Mouse (Mus musculus) liver, adult (tissue): Measurements from ENCODE around the gene Nos1.

Source experiments
- GATA4 ChIP-seq: IDR thresholded peaks from 2 replicates; pipeline ENCODE4 v1.6.1; 2014; ENCODE audit warnings: mild to moderate bottlenecking, low read length; ENCODE audit not compliant: insufficient replicate concordance

The Nos1 gene

DNA sequence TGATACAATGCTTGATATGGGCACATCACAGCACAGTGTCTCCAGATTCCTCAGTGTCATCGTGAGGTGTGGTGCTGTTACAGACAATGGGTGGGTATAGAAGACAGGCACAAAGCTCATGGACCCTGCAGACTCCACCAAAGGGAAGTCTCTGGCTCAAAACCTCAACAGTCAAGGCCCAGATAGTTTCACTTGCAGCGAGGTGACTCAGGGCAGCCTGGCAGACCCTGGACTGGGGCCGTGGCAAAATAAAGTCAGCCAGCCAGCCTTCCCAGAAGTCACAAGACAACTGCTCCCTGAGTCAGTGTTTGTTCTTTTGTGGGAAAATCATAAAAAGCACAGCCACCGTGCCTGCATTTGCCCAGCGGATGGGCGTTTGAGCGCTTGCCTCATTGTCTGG lies 93.4 kb downstream of the Nos1 start:
- no peak for TF ChIP-seq GATA4

DNA sequence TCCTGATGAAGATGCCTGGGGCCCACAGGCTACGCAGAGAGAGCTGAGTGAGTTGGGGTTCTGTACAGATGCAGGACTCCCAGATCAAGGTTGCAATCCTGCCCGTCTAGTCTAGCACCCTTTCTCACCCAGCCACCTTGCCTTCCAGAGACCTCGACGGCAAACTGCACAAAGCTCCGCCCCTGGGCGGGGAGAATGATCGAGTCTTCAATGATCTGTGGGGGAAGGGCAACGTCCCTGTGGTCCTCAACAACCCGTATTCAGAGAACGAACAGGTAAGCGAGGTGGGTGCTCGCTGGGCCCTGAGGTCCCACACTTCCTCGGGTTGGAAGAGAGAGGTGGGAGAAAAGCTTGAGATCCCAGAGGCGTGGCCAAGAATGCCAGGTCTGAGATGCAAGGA lies 98.3 kb downstream of the Nos1 start:
- TF ChIP-seq GATA4 = no peak

DNA sequence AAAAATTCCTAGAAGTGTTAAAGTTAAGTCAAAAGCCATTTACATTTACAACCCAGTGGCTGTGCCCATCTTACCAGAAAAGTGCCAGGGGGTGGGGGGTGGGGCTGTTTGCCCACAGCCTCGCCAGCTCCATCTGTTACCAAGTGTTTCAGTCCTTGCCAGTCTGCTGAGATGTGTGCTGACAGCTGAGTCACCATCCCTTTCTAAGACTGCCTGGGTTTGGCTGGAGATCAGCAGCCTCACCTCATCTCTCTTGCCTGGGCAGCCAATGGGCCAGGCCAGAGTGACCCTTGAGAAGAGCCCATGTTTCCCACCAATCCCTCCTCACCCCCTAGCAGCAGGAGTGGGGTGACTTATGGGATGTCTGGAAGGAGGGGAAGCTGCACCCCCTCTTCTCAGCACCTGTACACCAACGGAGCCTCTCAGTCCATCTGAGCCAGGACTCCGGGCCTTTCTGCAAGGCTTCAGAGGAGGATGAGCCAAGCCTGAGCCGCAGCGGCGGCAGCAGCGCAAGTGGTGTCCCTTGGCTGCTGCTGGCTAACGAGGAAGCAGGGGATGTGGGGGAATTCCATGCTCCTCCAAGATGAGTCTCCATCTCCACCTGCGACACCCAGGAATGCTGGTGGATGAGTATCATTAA lies 100.2 kb downstream of the Nos1 start:
- TF ChIP-seq GATA4 = no peak

DNA sequence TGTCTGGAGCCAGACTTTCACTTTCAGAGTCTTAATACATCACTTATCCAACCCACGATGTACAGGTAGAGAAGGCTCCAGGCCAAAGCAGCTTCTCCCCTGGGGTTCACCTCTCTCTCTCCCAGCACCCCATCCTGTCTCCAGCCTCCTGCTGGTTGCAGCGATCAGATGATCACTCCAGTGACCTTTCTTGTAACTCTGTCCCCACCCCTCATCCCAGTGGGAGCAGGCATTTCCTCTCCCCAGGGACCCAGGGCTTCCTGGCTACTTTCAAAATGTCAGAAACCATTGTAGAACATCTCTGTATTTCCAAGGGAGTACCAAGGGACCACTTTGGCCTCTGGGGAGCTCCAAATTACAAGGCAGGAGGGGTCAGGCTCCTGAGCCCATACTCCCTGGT lies 104.2 kb downstream of the Nos1 start:
- TF ChIP-seq GATA4 = no peak

DNA sequence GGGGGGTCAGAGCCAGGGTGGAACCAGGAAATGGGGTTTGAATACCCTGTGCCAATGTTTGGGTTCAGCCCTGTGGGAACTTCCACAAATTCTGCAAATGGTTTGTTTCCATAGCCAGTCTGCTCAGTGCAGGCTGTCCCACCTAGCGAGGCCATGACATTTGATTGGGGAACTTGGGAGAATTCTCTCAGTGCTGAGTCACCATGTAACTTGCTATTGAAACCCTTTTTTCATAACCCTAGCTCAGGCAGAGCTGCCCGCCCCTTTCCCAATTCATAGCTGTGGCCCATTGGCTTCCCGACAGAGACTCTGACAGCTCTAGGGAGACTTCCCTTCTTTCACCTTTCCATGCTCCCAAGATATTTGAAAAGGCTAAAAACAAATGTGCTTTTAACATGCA lies 107.3 kb downstream of the Nos1 start:
- no peak for TF ChIP-seq GATA4

DNA sequence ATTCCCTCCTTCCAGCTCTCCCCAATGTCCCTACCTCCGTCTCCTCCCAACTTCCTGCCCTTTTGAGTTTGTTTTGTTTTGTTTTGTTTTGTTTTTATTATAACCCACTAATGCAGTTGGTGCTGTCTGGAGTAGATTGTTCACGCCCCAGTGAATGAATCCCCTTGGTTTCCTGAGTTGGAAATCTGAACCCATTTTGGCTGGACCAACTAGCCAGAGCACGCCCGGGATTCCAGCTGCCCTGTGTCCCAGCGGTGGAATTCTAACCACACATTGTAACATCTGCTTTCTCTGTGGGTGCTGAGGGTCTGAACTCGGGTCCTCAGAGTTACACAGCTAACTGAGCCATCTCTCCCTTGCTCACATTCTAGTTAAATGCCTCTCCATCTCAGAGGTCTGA lies 108.1 kb downstream of the Nos1 start:
- TF ChIP-seq GATA4 = no peak

DNA sequence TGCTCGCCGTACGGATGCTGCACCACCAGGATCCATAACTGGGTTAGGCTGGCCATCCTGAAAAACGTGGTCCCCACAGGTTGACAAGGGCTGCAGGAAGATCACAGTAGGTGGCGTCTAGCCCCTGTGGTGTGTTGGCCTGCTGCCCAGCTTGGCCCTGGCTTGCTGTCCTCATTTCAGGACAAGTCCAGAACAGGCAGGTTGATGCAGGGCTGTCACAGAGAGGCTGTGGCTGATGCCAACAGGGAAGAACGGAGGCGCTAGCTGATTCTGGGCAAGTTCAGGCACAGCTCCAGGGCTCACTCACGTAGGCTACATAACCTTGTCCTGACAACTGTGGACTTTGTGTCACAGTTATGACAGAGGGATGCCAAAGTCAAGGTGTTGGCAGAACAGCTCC lies 108.7 kb downstream of the Nos1 start:
- TF ChIP-seq GATA4 = no peak

DNA sequence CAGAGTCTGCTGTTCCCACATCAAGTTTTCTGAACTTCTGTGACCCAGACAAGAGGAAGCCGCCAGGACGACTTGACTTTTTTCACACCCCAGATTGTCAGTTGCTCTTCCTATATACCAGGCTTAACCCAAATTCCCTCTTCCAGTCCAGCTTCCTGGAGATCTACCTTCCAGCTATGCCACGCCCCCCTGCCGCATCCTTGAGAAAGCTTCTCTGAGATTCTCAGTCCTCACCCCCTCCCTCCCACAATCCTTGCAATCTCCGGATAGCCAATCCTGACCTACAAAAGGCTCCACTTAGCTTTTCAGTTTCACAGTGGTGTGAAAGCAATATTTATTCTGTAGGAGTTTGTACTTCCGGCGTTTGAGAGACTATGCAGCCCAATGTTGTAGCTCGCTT lies 110.0 kb downstream of the Nos1 start:
- no peak for TF ChIP-seq GATA4

DNA sequence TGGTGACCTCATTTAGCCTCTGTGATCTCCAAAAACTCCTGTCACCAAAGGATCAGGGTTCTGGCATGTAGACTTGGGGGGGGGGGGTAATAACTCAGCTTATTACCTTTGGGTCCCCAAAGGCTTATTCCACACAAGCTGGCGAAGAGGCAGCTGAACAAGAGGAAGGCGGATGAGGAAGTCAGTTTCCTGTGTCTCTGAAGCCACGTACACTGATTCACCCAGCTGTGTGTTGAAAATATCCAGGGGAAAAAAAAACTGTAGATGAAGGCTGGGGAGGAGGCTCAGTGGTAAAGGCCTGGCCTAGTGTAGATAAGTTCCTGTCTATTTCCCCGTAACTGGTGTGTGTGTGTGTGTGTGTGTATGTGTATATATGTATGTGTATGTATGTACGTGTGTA lies 110.7 kb downstream of the Nos1 start:
- TF ChIP-seq GATA4 = no peak

DNA sequence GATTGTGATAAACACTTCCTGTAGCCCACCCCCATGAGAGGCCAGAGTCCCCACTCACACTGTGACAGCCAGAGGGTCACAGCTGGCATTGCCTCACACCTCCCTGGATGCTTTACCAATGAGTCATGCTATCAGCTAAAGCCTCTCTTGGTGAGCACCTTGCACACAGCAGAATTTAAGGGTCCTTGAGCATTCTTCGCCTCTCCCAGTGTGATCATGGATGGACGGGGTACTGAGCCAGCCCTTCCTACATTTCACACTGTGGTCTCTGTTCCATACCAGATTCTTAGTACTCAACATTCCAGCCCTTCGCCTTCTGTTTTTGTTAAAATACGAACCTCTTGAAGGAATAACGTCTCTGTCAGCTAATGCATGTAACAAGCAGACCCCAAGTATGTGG lies 113.2 kb downstream of the Nos1 start:
- no peak for TF ChIP-seq GATA4

DNA sequence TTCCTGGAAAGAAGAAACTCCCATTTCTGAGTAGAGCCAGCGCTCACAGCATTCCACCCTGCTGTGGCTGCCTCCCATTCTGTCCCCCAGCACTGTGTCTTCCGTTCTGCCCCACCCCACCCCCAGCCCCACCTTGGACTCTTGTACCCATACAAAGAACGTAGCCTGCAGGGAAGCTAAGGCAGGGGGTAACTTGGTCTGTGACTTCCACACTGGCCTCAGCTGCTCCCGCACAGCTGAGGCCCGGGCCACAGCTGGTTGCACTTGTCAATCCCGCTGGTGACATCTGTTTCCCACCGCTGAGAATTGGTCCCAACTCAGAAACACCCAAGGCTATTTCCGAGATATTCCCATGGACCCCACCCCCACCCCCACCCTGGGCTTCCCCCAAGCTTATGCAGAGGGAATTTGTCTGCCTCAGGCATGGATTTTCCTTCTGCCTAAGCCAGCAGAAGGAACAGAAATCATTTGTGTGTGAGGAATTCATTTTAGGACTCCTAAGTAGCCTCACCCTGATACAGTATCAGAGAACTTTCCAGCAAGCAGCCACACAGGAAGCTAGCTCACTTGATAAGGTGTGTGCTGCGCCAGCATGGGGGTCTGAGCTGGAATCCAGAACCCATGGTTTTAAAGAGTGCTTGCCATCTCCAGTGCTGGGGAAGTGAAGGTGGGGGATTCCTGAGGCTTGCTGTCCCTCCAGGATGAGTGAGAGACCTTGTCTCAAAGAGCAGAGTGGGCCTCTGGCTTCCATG lies 117.4 kb downstream of the Nos1 start:
- no peak for TF ChIP-seq GATA4

DNA sequence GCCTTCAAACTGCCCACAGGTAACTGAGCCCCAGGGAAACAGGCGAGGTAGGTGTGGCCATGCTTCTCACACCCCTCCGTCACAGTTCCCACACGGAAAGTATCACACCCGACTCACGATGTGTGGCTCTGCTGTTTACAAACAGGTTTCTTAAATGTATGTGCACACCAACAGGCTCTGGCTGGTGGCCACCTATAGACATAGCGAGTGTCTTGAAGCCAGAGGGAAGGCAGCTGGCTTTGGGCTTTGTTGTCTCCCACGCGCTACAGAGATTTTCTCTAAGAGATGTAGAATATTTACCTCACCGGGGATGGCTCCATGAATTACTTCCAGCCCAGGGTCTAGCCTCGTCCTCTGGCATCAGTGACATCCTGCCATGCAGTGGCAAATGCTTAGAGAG lies 118.5 kb downstream of the Nos1 start:
- no peak for TF ChIP-seq GATA4

DNA sequence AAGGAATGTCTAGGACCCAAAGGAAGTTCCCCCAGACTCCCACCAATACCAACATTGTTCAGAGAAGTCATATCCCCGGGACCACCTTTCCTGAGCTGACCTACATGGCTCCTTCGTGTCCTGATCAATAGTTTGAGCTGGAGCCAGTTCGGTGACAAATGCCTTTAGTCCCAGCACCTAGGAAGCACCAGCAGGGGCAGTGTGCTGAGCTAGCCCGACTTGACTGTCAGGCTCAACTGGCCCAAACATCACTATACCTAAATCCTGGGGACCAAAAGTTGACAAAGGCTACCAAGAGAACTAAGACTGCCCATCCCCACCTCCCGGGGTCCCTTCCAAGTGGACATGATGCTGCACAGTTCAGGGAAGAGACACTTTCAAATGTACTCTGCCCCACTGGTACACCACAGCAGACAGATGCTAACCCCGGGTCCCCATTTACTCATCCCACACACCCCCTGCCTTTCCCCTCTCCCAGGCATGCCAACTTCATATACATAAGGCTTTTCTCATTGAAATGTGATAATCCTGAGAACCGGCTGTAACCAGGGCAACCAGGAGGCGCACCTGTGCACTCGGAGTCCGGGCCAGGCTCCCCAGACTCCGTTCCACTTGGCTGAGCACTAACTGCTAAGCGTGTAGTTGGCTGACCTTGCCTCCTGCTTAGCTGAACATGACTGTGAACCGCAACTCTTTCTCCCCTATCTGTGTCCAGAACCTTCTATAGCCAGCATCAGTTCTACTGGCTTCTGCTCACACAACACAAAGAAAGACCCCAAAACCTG lies 120.3 kb downstream of the Nos1 start:
- TF ChIP-seq GATA4 = no peak

DNA sequence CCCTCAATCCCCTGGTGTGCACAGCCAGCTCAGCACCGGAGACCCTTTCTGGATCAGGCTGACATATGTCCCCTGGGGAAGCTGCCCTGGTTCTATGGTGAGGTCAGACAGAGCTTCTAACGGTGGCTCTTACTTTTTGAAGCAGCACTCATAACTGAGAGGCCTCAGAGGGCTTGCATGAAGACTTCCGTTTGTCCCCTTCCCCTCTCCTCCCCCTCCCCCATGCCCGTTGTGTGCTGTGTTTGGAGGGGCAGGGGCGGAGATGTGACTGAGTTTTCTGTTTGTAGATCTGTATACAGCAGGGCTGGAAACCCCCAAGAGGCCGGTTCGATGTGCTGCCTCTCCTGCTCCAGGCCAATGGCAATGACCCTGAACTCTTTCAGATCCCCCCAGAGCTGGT lies 122.7 kb downstream of the Nos1 start:
- no peak for TF ChIP-seq GATA4

DNA sequence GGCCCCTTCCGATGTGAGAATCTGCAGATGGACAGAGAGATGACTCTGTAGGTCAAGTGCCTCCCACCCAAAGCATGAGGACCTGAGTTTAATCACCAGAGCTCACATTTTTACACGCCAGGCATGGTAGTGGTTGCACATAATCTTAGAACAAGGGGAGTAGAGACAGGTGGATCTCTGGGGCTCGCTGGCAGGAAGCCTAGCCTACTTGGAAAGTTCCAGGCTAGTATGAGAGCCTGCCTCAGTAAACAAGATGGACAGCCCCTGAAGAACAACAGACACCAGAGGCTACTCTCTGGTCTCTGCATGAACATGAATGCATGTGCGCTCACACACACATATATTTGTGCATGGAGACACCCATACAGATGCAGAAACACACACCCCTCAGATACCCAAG lies 124.9 kb downstream of the Nos1 start:
- no peak for TF ChIP-seq GATA4

DNA sequence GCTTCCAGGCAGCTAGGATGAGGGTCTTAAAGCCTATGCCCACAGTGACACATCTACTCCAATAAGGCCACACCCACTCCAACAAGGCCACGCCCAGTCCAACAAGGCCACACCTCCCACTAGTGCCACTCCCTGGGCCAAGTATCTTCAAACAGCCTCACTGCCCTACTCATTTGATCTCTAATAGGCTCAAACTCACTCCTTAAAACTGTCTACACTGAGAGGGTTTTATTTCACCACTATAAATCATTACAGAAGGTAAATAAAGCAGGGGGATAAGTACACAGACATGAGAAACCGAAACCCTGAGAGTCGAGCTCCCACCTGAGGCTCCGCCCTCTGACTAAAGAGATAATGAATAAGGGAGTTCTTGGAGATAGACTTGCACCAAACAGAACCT lies 128.7 kb downstream of the Nos1 start:
- no peak for TF ChIP-seq GATA4
